Mouse (Mus musculus) E14TG2a.4 (cell line): ENCODE measurements at regions not wholly inside any gene's neighbourhood (a gene's known extent, or its start where the extent isn't known, plus 50 kb on each side); places are given as distances from the start of the nearest gene placed in this dataset.

Source experiments
- H3K27me3 ChIP-seq: 2 replicates; pipeline ENCODE4 v1.6.1; 2014; ENCODE audit warnings: low read length, control low read depth; ENCODE audit not compliant: insufficient read depth
- H3K36me3 ChIP-seq: 2 replicates; pipeline ENCODE4 v1.6.1; 2014; ENCODE audit warnings: low read length, control low read depth; ENCODE audit not compliant: insufficient read depth
- H3K4me1 ChIP-seq: replicated peaks from 2 replicates; pipeline ENCODE4 v1.6.1; 2014; ENCODE audit warnings: low read depth, low read length, control low read depth
- H3K4me3 ChIP-seq: replicated peaks from 2 replicates; pipeline ENCODE4 v1.5.1; 2014; ENCODE audit warnings: mild to moderate bottlenecking, low read length
- H3K9me3 ChIP-seq: 2 replicates; pipeline ENCODE4 v1.6.1; 2014; ENCODE audit warnings: low read length, control low read depth
- CTCF ChIP-seq: conservative IDR thresholded peaks from 2 replicates; pipeline ENCODE4 v1.5.1; 2014; ENCODE audit warnings: low read length
- NANOG ChIP-seq: IDR thresholded peaks from 2 replicates; pipeline ENCODE4 v1.6.1; 2014; ENCODE audit warnings: borderline replicate concordance, low read length, mixed read lengths
- POU5F1 ChIP-seq: IDR thresholded peaks from 2 replicates; pipeline ENCODE4 v1.6.1; 2014; ENCODE audit warnings: low read length, borderline replicate concordance

GRCm38 (mm10) chr8:87209295-87209694 lies 263.1 kb downstream of the Cbln1 start:
- TF ChIP-seq NANOG, result no peak
- TF ChIP-seq CTCF, result no peak
- no peak for TF ChIP-seq POU5F1
- no peaks in the 10 kb centered on the region for H3K36me3 ChIP-seq
- no peaks in the 10 kb centered on the region for H3K9me3 ChIP-seq
- H3K4me1 ChIP-seq, result no peaks in the 10 kb centered on the region
- H3K27me3 ChIP-seq, result no peaks in the 10 kb centered on the region
- no peak overlapping the region for H3K4me3 ChIP-seq

GRCm38 (mm10) chr8:87208036-87208435 lies 264.4 kb downstream of the Cbln1 start:
- TF ChIP-seq POU5F1, result no peak
- Histone ChIP-seq H3K27me3 (no peaks in the 10 kb centered on the region), H3K4me3 (no peak overlapping the region), H3K9me3 (no peaks in the 10 kb centered on the region), H3K4me1 (no peaks in the 10 kb centered on the region), H3K36me3 (no peaks in the 10 kb centered on the region)

DNA sequence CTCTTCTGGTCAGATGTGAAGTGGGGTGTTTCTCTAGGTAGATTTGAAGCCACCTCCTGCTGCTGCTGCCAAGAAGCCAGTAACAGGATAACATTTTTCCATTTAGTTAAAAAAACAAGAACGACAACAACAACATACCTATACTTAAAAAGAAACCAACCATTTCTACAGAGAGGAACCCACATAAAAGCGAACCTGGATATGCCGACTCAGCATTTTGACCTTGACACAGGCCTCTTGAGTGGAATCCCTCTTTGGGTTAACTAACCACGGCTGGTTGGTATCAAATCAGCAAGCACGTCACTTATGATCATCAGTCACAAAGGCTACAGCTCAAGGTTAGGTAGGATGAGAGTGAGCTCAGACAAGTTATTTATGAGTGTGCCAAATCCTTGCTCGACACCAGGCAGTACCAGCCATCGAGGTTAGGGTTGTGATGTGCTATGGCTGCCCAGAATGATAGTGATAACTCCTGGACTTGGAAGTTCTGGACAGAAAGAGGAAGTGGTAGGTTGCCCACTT lies 269.7 kb downstream of the Cbln1 start:
- no peaks in the 10 kb centered on the region for H3K27me3 ChIP-seq
- no peak overlapping the region for H3K4me3 ChIP-seq
- peaks cover 15% of the 10 kb centered on the region for H3K4me1 ChIP-seq
- H3K9me3 ChIP-seq, result no peaks in the 10 kb centered on the region
- H3K36me3 ChIP-seq, result no peaks in the 10 kb centered on the region
- TF ChIP-seq NANOG, result no peak
- no peak for TF ChIP-seq CTCF
- no peak for TF ChIP-seq POU5F1

DNA sequence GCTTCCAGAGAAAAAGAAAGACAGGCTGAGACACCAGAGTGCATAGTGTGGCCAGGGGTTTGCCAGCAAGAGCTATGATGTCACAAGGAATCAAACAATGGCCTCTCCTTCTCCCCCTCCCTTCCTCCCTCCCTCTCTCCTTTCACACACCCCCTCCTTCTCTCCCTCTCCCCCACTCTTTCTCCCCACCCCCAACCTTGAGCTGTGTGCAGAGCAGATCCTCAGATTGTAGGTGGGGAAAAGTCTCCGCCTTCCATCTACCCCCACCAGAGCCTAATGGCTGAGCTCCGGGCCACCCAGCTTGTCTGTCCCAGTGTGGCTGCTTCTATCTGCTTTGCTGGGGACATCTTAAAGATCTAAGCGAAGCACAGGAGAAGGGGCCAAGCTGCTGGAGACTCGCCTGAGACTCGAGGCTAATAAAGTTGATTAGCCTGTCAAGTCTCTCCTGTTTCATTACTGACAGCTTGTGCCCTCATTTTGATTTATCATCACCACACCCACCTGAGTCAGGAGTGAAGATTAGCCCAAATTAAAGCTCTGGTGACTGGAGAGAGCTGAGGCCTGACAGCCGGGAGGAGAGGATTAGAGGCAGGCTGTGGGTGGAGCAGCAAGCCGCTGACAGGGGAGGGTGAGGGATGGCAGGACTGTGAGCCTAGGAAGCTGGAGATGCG lies 272.8 kb downstream of the Cbln1 start:
- no peaks in the 10 kb centered on the region for H3K9me3 ChIP-seq
- H3K27me3 ChIP-seq, result no peaks in the 10 kb centered on the region
- peaks cover 15% of the 10 kb centered on the region for H3K4me1 ChIP-seq
- no peak overlapping the region for H3K4me3 ChIP-seq
- no peaks in the 10 kb centered on the region for H3K36me3 ChIP-seq
- no peak for TF ChIP-seq POU5F1
- no peak for TF ChIP-seq NANOG
- TF ChIP-seq CTCF, result no peak

DNA sequence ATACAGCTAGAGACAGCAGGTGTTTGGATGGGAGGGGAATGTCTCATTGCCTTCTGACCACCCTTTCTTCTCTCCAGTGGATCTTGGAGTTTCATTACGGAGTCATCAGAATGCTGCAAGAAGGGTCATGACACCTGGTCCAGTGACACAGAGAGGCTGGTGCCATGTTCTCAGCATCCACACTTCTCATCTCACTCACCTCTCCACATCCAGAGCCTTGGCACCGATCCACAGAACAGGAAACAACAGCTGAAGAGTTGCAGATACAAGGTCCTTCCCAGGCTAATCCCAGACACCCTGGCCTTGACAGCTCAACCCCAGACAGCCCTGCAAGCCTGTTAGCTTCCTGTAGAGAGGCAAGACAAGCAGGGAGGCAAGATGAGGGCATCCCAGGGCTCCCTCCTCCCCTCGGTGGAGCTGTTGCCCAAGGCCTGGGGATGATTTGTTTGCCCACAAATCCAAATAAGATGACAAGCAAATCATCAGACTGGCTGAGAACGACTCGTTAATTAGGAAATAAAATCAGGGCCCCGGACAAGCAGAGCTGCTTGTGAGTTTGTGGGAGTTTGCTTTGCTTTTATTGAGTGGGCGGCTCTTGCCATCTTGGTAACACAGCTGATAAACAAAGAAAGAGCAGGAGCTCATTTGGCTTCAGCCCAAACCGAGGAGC lies 274.4 kb downstream of the Cbln1 start:
- Histone ChIP-seq H3K27me3 (no peaks in the 10 kb centered on the region), H3K4me3 (no peak overlapping the region), H3K36me3 (no peaks in the 10 kb centered on the region), H3K9me3 (no peaks in the 10 kb centered on the region), H3K4me1 (peaks cover 15% of the 10 kb centered on the region)
- TF ChIP-seq CTCF (no peak), POU5F1 (no peak), NANOG (no peak)

DNA sequence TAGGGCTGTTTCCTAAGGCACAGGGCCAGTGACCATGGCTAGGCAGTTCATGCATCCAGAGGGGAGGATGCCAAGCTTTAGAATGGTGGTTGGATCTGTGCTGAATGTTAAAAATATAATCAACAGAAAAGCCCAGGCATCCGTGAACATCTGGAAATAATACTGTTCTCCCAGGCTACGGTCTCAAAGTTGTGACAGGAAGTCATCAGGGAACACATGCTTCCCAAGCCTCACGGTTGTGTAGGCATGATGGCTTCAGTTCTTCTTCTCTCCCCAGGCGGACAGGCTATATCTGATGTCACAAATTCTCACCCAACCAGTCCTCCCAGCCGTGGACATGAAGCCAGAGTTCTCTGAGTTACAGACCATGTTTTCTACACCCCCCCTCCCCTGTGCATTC lies 275.4 kb downstream of the Cbln1 start:
- no peaks in the 10 kb centered on the region for H3K9me3 ChIP-seq
- H3K4me1 ChIP-seq, result peaks cover 15% of the 10 kb centered on the region
- TF ChIP-seq CTCF (no peak), POU5F1 (no peak), NANOG (no peak)
- no peaks in the 10 kb centered on the region for H3K27me3 ChIP-seq
- no peaks in the 10 kb centered on the region for H3K36me3 ChIP-seq
- no peak overlapping the region for H3K4me3 ChIP-seq

DNA sequence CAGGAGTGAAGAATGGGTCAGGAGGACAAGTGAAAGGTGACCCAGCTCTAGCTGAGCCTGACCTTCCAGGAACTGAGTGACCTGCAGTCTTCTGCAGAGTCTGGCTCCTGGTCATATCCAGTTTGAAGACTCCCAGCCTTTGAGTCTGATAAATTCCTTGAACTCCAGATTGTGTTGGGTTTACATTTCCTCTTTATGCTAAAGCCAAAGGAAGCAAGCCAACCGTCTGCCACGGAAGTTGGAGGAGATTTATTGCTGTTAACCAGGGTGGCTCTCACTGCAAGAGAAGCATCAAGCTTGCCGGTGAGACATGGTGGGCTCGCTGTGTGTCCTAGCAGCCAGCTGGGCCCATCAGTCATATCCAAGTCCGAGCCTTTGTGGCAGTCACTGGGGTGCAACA lies 276.4 kb downstream of the Cbln1 start:
- no peak overlapping the region for H3K4me3 ChIP-seq
- peaks cover 15% of the 10 kb centered on the region for H3K4me1 ChIP-seq
- no peaks in the 10 kb centered on the region for H3K36me3 ChIP-seq
- H3K9me3 ChIP-seq, result no peaks in the 10 kb centered on the region
- no peaks in the 10 kb centered on the region for H3K27me3 ChIP-seq
- TF ChIP-seq POU5F1 (no peak), NANOG (no peak), CTCF (no peak)

GRCm38 (mm10) chr8:87189791-87190385 lies 282.5 kb downstream of the Cbln1 start:
- H3K36me3 ChIP-seq, result no peaks in the 10 kb centered on the region
- peaks cover 7% of the 10 kb centered on the region for H3K9me3 ChIP-seq
- TF ChIP-seq CTCF, result no peak
- no peak overlapping the region for H3K4me3 ChIP-seq
- H3K27me3 ChIP-seq, result no peaks in the 10 kb centered on the region
- no peaks in the 10 kb centered on the region for H3K4me1 ChIP-seq
